Mouse (Mus musculus) E14TG2a.4 (cell line): ENCODE measurements around the gene Mrpl33.

Experiments used
- CTCF ChIP-seq: conservative IDR thresholded peaks from 2 replicates; pipeline ENCODE4 v1.5.1; 2014; ENCODE audit warnings: low read length
- POU5F1 ChIP-seq: IDR thresholded peaks from 2 replicates; pipeline ENCODE4 v1.6.1; 2014; ENCODE audit warnings: low read length, borderline replicate concordance

- no peak for TF ChIP-seq CTCF
- no peak for TF ChIP-seq POU5F1
Observed at GRCm38 (mm10) chr5:31601162-31601722, 4.5 kb downstream of the Mrpl33 start.
